Mouse (Mus musculus) kidney, adult 9 months (tissue): Measurements from ENCODE around the gene Thoc3.

Source experiments
- DNase-seq: peaks from one replicate; pipeline ENCODE4 v3.0.0; 2022

The Thoc3 gene

GRCm38 (mm10) chr13:54439912-54440311 lies 28.7 kb downstream of the Thoc3 start:
- peak; percentile 82 for DNase-seq

DNA sequence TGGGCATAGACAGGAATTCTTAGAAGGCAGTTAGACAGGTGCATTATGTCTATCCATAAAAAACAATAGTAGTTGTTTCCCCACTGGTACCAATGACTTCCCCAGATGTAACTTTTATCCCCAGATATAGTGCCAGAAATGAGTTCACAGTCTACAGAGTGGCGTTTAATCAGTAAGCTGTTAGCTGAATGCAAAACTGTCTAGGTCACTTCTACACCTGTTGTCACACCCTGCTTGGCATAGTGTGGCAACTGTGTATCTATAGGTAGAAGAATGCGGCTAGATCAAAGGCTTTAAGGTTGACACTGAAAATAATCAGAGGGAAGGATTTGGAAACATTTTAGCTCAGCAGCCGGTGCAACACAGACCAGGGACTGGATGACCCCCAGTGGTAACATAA lies 29.8 kb downstream of the Thoc3 start:
- DNase-seq = peak; percentile 46

DNA sequence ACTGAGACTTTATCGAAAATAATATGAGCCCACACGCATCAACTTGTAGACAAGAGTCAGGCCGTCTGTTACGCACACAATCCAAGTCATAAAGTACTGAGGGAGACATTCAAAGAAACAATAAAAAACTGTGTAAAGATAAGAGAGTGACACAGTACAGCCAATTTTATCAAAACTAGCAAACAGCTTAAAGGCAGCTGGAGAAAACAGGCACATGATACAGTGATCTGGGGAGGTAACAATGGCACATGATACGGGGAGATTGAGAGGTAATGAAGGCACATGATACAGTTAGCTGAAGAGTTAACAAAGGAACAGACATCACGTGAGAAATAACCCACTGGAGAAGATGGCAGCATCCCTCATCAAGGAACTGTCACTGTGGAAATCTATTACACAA lies 31.6 kb downstream of the Thoc3 start:
- DNase-seq = no peak

DNA sequence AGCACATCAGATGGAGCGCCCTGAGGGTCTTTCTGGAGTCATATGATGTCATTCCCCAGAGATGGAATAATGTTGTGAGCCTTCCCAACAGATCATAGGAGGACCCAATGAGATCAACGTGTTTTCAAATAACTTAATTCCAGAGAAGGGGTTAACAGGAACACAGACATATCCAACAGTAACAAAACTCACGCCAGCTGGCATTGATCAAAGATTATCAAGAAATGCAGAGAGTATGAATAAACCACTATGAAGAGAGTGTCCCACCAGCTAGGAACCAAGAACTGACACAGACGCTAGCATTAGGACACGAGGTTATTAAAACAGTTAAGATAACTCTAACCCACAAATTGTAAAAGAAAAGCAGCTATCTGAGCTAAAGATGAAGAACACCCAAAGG lies 32.0 kb downstream of the Thoc3 start:
- DNase-seq = no peak

DNA sequence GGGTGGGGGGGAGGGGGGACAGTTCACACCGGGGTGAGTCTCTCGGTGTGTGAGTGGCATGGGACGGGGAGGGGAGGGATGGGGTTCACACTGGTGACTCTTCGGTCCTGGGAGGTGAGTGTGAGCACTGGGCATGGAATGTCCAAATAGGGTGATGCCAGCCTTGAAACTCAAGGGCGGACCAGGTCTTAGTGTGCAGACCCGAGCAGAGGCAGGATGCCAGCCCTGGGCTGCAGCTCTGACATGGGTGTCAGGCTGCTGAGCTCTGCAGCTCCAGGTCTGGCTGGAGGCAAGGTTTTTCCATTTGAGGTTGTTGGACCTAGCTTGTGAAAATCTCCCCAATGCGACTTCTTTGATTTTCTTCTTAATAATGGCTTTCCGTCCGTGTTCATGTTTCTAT lies 37.5 kb downstream of the Thoc3 start:
- DNase-seq = no peak

GRCm38 (mm10) chr13:54430051-54430450 lies 38.6 kb downstream of the Thoc3 start:
- no peak for DNase-seq

DNA sequence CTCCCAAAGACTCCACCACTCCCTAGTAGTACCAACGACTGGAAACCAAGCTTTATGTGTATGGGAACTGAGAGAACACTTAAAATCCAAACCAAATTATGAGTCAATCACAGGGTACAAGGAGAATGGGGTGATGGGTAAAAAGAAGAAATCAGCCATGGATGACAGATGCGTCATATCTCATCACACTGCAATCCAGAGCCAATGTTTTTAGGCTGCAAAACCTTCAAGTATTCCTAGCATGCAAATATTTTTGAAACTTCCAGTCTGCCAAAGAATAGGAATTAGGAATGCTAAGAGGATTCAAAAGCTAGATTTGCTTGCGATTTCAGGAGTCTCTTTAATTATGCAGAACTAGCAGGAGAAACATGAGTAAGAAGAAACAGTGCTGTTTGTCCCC lies 39.9 kb downstream of the Thoc3 start:
- DNase-seq = no peak

- no peak for DNase-seq
Measured at GRCm38 (mm10) chr13:54426781-54427655, 41.6 kb downstream of the Thoc3 start.

GRCm38 (mm10) chr13:54425269-54425668 lies 43.4 kb downstream of the Thoc3 start:
- peak; percentile 87 for DNase-seq

- no peak for DNase-seq
Measured at GRCm38 (mm10) chr13:54420226-54420625, 48.4 kb downstream of the Thoc3 start.

- peak; percentile 62 for DNase-seq
Measured at GRCm38 (mm10) chr13:54418781-54419327, 49.8 kb downstream of the Thoc3 start.

GRCm38 (mm10) chr13:54415059-54415458 lies 53.6 kb downstream of the Thoc3 start:
- DNase-seq = no peak

GRCm38 (mm10) chr13:54412721-54413120 lies 55.9 kb downstream of the Thoc3 start:
- no peak for DNase-seq

GRCm38 (mm10) chr13:54412236-54412635 lies 56.4 kb downstream of the Thoc3 start:
- no peak for DNase-seq

GRCm38 (mm10) chr13:54411656-54412055 lies 57.0 kb downstream of the Thoc3 start:
- no peak for DNase-seq
